Mouse (Mus musculus): ENCODE measurements around the gene Ganab.
A peak's percentile ranks its signal among the peaks of the same experiment; 100 is the strongest.

Gene Ganab

GRCm38 (mm10) chr19:8929224-8930088 lies 31.6 kb downstream of the Ganab start, which contains the start of the genes Rom1 and Eml3:
Gene Rom1 (minus strand): TSS chr19:8929356.
Gene Eml3 (plus strand): TSS chr19:8929552.
- DNase-seq (ENCODE audit: low spot score in 2 of 2) = peak; percentile 83 to 86

- no peak for DNase-seq (ENCODE audit: low spot score in 2 of 2)
Observed at GRCm38 (mm10) chr19:8930117-8930516, 32.2 kb downstream of the Ganab start.

- DNase-seq (ENCODE audit: low spot score in 2 of 2) = no peak
Observed at GRCm38 (mm10) chr19:8930771-8931170, 32.9 kb downstream of the Ganab start.

GRCm38 (mm10) chr19:8936736-8937135 lies 38.9 kb downstream of the Ganab start:
- no peak for DNase-seq (ENCODE audit: low spot score in 2 of 2)

GRCm38 (mm10) chr19:8940526-8941133 lies 42.8 kb downstream of the Ganab start:
- DNase-seq (ENCODE audit: low spot score in 2 of 2) = no peak

GRCm38 (mm10) chr19:8941136-8941514 lies 43.3 kb downstream of the Ganab start:
- DNase-seq (ENCODE audit: low spot score in 2 of 2) = no peak

- peak; percentile 96 to 98 for DNase-seq (ENCODE audit: low spot score in 2 of 2)
Observed at GRCm38 (mm10) chr19:8941515-8942217, 43.8 kb downstream of the Ganab start, which contains the start of gene Mta2. Gene Mta2 (plus strand): TSS chr19:8941875.

GRCm38 (mm10) chr19:8942276-8942964 lies 44.5 kb downstream of the Ganab start:
- no peak for DNase-seq (ENCODE audit: low spot score in 2 of 2)

- DNase-seq (ENCODE audit: low spot score in 2 of 2) = no peak
Observed at GRCm38 (mm10) chr19:8943047-8943446, 45.2 kb downstream of the Ganab start.

- no peak for DNase-seq (ENCODE audit: low spot score in 2 of 2)
Observed at GRCm38 (mm10) chr19:8944062-8944461, 46.2 kb downstream of the Ganab start.

- peak; percentile 71 to 82 for DNase-seq (ENCODE audit: low spot score in 2 of 2)
Observed at GRCm38 (mm10) chr19:8944750-8945149, 46.9 kb downstream of the Ganab start.

GRCm38 (mm10) chr19:8945251-8945650 lies 47.4 kb downstream of the Ganab start:
- DNase-seq (ENCODE audit: low spot score in 2 of 2) = no peak

- no peak for DNase-seq (ENCODE audit: low spot score in 2 of 2)
Observed at GRCm38 (mm10) chr19:8946929-8947328, 49.1 kb downstream of the Ganab start.

GRCm38 (mm10) chr19:8950190-8950589 lies 52.3 kb downstream of the Ganab start:
- DNase-seq (ENCODE audit: low spot score in 2 of 2) = no peak

- no peak for DNase-seq (ENCODE audit: low spot score in 2 of 2)
Observed at GRCm38 (mm10) chr19:8952241-8952640, 54.4 kb downstream of the Ganab start.

- peak; percentile 85 for DNase-seq (ENCODE audit: low spot score in 2 of 2)
Observed at GRCm38 (mm10) chr19:8953135-8954039, 55.5 kb downstream of the Ganab start, which contains the start of gene Tut1. Gene Tut1 (plus strand): TSS chr19:8953847.

- DNase-seq (ENCODE audit: low spot score in 2 of 2) = no peak
Observed at GRCm38 (mm10) chr19:8954171-8954570, 56.3 kb downstream of the Ganab start.

- no peak for DNase-seq (ENCODE audit: low spot score in 2 of 2)
Observed at GRCm38 (mm10) chr19:8962256-8962655, 64.4 kb downstream of the Ganab start.

- DNase-seq (ENCODE audit: low spot score in 2 of 2) = no peak
Observed at GRCm38 (mm10) chr19:8965075-8965474, 67.2 kb downstream of the Ganab start.

GRCm38 (mm10) chr19:8965771-8966170 lies 67.9 kb downstream of the Ganab start:
- peak in 1 of 2 experiments; percentile 45 for DNase-seq (ENCODE audit: low spot score in 2 of 2)

GRCm38 (mm10) chr19:8966198-8966589 lies 68.3 kb downstream of the Ganab start:
- DNase-seq (ENCODE audit: low spot score in 2 of 2) = no peak

Measured in urinary bladder, postnatal 4 days (tissue).